Mouse (Mus musculus): ENCODE measurements around the gene Aarsd1. TPM values are rescaled to one million over a fixed set of nuclear protein-coding genes. Genes with fewer than 3 reads are reported as not detected.
"Not testable (repeated sequence)": the region's sequence is repeated elsewhere in the genome, so short reads cannot be mapped to it uniquely, and the experiment has no call there.

Aarsd1 gene
- 35.4 and 45.9 TPM in 2 replicates for polyA plus RNA-seq (2015; fragmentation: Nextera tagmentation; extraction: Ambion mirVana)

DNA sequence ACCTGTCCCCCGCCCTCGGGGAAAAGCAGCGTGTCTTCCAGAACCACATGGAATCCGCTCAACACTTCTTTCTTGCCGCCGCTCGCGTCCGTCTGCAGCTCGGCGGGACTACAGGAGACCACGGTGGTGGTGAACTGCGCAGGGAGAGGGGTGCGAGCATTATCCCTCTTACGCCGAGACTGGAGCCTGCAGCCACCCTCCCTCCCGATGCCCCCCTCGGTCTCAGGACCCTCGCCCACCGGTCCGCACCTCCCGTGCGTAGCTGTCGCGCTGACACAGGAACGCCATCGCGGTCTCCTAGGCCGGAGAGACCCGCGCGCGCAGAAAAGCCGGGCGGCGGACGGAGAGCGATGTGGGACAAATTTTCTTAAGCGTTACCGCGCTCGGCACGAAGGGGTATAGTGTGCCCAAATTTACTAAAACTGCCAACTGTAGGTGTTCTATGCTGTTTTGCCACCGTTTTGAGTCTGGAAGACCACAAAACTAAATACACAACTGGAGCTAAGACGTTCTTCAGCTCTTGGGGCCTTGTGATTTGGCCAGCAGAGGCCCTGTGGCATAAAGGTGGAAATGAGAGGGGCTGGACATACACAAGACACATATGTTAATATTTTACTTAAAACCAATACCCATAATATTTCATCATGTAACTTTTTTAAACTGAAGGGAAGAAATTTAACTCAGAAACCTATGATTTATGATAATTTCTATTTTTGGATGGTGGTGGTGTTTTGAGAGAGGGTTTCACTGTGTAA, at the start of gene Aarsd1:
Gene Aarsd1, minus strand, starts transcription at position 515 of the 755 bp plus-strand sequence.
- Histone ChIP-seq H3K9me3 (no peaks in the 10 kb centered on the region), H3K4me1 (peaks cover 18% of the 10 kb centered on the region), H3K4me3 (peak within 1 kb of the TSS; percentile 90), H3K27ac (replicated peaks) (peak within 1 kb of the TSS; percentile 73), H3K27me3 (replicated peaks) (no peaks in the 10 kb centered on the region), H3K36me3 (peaks cover 52% of the 10 kb centered on the region), H3K9ac (peak within 1 kb of the TSS; percentile 91), H3K4me2 (peak within 1 kb of the TSS; percentile 93)
- ATAC-seq (ENCODE audit: extremely low read depth, insufficient number of reproducible peaks, low FRiP score, low TSS enrichment) = peak; percentile 44; the same call in 1 of the 2 replicates
- whole genome bisulfite sequencing = under 1% methylated on average over 45 of the region's 45 CpGs

DNA sequence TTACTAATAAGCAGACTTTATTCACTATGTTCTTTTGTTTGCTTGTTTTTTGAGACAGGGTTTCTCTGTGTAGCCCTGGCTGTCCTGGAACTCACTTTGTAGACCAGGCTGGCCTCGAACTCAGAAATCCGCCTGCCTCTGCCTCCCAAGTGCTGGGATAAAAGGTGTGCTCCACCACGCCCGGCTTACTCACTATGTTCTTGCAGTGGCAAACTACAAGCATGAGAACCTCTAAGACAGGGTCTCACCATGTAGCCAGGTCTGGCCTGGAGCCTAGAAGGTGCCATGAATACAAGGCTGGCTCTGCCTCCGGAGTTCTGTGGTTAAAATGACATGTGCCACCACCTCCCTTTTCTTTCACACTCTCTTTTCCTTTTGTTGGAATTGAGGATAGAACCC, 49.1 kb upstream of the Aarsd1 start:
- H3K9ac ChIP-seq = peak overlapping the region; percentile 91
- not testable (repeated sequence) for ATAC-seq (ENCODE audit: extremely low read depth, insufficient number of reproducible peaks, low FRiP score, low TSS enrichment)

DNA sequence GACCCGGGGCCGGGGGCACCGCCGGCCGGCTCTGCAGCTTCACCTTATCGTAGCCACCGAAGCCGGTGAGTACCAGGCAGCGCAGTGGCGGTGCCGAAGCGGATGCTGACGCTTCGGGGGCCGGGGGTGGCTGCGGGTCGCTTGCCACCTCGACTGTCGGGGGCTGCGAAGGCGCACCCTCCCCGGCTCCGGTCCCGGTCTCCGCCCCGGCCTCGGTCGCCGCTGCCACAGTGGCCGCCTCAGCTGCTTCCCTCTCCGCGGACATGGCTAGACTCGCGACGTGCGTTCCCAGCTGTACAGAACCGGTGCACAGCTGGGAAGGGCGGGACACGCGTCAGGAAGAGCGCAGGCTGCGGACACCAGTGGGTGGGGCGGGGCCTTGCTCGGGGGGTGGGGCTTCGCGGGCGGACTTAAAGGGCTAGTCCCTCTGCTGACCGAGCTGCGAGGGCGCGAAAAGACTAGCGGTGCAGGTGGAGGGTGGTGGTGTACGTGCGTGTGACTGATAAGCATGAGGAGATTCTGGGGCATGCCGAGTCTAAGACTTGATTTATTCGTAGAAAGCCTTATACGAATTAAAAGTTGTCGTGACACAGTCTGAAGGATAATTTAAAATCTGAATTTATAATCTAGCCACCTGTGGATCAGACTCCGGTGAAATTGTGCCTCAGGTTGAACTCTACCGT, 48.6 kb upstream of the Aarsd1 start, which contains the start of gene Vat1:
Gene Vat1, minus strand, starts transcription at position 362 of the 683 bp plus-strand sequence.
- Histone ChIP-seq H3K27me3 (replicated peaks) (no peaks in the 10 kb centered on the region), H3K27ac (replicated peaks) (peak within 1 kb of the TSS; percentile 87), H3K9me3 (no peaks in the 10 kb centered on the region), H3K9ac (peak within 1 kb of the TSS; percentile 91), H3K4me2 (peak within 1 kb of the TSS; percentile 93), H3K4me1 (peaks cover 61% of the 10 kb centered on the region), H3K36me3 (peaks cover 20% of the 10 kb centered on the region), H3K4me3 (peak within 1 kb of the TSS; percentile 92)
- 1% methylated on average over 58 of the region's 60 CpGs for WGBS
- ATAC-seq (ENCODE audit: extremely low read depth, insufficient number of reproducible peaks, low FRiP score, low TSS enrichment) = peak; percentile 73

More for the DNA sequence above, 49.1 kb upstream of the Aarsd1 start:
- peaks cover 62% of the 10 kb centered on the region for H3K4me1 ChIP-seq
- 53% methylated on average over 5 of the region's 5 CpGs for WGBS
- H3K36me3 ChIP-seq = peaks cover 19% of the 10 kb centered on the region
- not testable (repeated sequence) for H3K9me3 ChIP-seq; H3K27me3 ChIP-seq (replicated peaks); H3K27ac ChIP-seq (replicated peaks)
- peak overlapping the region; percentile 93 for H3K4me2 ChIP-seq
- peak overlapping the region; percentile 92 for H3K4me3 ChIP-seq

DNA sequence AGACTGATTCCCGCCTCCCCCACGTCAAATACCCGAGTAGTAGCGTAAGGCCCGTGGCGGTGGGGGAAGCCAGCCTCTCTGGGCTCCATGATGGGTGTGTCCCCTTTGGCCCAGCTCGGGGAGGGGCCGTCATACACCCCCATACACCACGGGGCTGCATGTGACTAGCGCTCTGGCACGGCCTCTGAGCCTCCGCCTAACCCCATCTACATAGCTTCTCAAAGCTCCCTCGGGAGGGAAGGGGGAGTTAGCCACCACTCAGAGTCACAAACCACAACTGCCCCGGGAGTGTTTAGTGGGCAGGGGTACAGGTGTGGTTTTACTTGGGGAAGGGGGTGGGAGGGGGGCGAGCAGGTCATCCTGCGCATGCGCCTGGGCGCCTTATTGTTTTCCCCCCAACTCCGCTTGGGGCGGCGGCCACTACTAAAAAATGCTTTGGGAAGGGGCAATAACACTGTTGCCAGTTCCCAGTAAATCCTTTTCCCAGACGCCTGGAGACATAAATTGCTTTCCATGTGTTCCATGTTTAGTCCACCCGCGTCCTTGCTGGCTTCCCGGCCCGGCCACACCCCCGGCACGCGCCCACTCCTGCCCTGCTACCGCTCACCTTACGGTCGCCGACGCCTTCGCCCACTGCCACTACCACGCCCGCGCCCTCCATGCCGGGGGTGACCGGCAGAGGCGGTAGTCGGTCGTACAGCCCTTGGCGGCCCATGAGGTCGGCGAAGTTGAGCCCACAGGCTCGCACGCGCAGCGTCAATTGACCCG, 47.9 kb upstream of the Aarsd1 start:
- Histone ChIP-seq H3K4me1 (peaks cover 61% of the 10 kb centered on the region), H3K27ac (replicated peaks) (peak overlapping the region; percentile 87), H3K9ac (peak overlapping the region; percentile 91), H3K4me2 (peak overlapping the region; percentile 93), H3K9me3 (no peaks in the 10 kb centered on the region), H3K4me3 (peak overlapping the region; percentile 92), H3K27me3 (replicated peaks) (no peaks in the 10 kb centered on the region), H3K36me3 (peaks cover 26% of the 10 kb centered on the region)
- under 1% methylated on average over 51 of the region's 51 CpGs for WGBS
- peak; percentile 43 for ATAC-seq (ENCODE audit: extremely low read depth, insufficient number of reproducible peaks, low FRiP score, low TSS enrichment)

DNA sequence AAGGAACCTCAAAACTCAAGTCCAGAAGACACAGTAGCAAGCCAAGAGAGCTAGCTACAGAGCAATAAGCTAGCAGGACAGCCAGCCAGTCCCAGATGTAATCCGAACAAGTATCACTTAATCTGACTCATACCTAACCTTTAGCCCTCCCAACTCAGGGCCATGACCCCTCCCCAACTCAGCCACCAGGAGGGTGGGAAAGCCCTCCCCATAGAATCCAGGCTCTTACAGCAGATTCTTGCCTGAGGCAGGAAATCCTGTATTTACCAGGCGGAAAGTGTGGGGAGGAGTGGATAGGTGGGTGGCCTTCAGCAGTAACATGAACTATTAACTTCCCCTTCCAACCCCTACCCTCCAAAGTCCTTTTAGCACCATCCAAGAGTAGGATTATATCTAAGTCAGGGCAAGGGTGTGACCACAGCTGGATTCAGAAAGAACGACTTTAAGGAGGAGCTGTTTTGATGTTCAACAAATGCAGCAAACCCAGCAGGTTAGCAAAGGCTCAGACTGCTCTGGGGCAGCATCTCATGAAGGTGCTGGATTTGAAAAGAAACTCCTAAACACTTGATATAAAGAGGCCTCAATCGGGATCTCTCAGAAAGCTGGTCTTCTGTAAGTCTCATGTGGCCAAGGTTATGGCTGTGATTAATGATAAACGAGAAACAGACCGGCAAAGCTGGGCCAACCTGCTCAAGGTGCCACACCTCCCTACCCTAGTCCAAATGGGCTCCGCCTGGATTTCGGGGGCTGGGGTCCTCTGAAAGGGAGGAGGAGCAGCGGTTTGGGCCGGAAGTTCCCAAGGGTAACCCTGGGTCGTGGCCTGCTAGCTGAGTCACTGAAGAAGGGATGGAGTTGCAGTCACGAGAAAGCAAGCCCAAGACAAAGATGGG, 47.0 kb upstream of the Aarsd1 start, which contains the start of gene Rnd2:
Gene Rnd2, plus strand, starts transcription at position 789 of the 890 bp plus-strand sequence.
- 12% methylated on average over 12 of the region's 12 CpGs for WGBS
- H3K4me1 ChIP-seq = peaks cover 57% of the 10 kb centered on the region
- peak within 1 kb of the TSS; percentile 91 for H3K9ac ChIP-seq
- H3K4me2 ChIP-seq = peak within 1 kb of the TSS; percentile 93
- no peaks in the 10 kb centered on the region for H3K9me3 ChIP-seq
- H3K4me3 ChIP-seq = peak within 1 kb of the TSS; percentile 92
- no peak for ATAC-seq (ENCODE audit: extremely low read depth, insufficient number of reproducible peaks, low FRiP score, low TSS enrichment)
- H3K27me3 ChIP-seq (replicated peaks) = no peaks in the 10 kb centered on the region
- H3K27ac ChIP-seq (replicated peaks) = peak within 1 kb of the TSS; percentile 87
- H3K36me3 ChIP-seq = peaks cover 35% of the 10 kb centered on the region

DNA sequence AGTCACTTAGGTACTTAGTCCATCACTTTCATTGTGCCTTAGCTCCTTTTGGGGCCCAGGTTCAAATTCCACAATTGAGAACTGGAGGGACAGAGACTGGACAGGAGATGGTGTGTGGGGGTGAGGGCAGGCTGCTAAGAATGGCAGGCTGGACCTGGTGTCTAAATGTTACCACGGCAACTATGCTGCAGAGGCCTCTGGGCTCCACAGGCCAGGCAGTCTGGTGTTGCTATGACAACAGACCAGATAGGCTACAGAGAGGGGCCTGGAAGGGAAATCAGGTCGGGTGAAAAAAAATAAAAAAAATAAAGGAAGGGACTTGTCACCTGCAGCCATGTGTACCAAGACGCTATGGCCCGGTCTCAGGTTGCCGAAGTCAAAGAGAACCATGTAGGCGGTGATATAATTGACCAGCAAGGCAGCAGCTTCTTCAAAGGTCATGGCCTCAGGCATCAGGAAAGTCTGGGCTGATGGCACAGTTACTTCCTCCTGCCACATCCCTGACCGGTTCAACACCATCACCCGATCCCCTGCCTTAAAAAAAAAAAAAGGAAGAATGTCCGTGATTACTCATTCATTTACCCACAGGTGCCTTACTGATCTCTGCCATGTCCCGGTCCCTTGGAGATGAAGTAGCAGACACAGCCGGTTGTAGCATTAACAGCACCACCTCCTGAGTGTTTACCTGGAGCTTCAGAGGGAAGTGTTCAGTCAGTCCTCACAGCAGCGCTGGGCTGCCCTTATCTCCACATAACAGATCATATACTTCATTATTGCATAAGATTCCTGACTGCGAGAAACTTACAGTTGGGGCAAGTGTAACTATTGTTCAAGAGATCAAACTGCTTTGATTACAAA, 45.4 kb upstream of the Aarsd1 start:
- Histone ChIP-seq H3K4me2 (no peak overlapping the region), H3K27me3 (replicated peaks) (no peaks in the 10 kb centered on the region), H3K4me3 (no peak overlapping the region), H3K4me1 (peaks cover 47% of the 10 kb centered on the region), H3K36me3 (peaks cover 51% of the 10 kb centered on the region), H3K9me3 (no peaks in the 10 kb centered on the region), H3K27ac (replicated peaks) (no peak overlapping the region), H3K9ac (0 out of 2 replicates have a peak overlapping the region, but pooled peaks have one; percentile 3)
- ATAC-seq (ENCODE audit: extremely low read depth, insufficient number of reproducible peaks, low FRiP score, low TSS enrichment) = no peak
- WGBS = 43% methylated on average over 13 of the region's 13 CpGs

DNA sequence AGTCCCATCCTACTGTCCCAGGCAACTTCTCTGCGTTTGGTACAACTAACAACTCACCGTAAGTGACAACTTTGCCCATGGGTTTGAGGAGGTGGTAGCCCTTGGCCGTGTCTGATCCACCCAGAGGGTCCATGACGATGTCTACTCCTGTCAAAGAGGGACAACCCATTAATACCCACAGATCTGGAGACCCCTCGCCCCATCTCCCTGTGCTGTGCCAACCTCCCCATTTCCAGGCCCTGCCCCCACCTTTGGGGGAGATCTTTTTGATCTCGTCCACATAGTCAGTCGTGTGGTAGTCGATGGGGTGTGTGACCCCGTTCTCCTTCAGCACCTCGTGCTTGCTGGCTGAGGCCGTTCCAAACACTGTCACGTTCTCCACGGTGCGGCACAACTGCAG, 44.7 kb upstream of the Aarsd1 start:
- Histone ChIP-seq H3K4me2 (no peak overlapping the region), H3K36me3 (peaks cover 58% of the 10 kb centered on the region), H3K9ac (no peak overlapping the region), H3K4me3 (no peak overlapping the region), H3K27ac (replicated peaks) (no peak overlapping the region), H3K9me3 (no peaks in the 10 kb centered on the region), H3K4me1 (peaks cover 41% of the 10 kb centered on the region), H3K27me3 (replicated peaks) (no peaks in the 10 kb centered on the region)
- WGBS = 85% methylated on average over 14 of the region's 14 CpGs
- ATAC-seq (ENCODE audit: extremely low read depth, insufficient number of reproducible peaks, low FRiP score, low TSS enrichment) = no peak

DNA sequence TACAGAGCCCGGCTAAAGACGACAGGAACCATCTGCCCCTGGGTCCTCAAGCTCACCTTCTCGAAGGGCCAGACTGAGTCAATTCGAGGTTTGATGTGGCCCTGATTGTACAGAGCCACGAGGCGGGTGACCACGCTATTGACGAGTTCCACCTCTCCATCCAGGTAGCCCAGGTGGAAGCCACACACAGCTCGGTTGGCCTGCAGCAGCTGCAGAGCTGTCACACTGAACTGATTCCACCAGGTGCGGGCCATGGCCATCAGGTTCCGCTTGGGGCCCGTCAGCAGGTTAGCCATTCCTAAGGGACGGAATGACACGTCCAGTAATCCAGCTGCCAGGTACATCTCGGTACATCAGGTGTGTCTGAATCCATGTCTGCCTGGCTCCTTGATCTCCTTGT, 42.9 kb upstream of the Aarsd1 start:
- Histone ChIP-seq H3K9ac (no peak overlapping the region), H3K4me1 (peaks cover 31% of the 10 kb centered on the region), H3K4me3 (no peak overlapping the region), H3K9me3 (no peaks in the 10 kb centered on the region), H3K27ac (replicated peaks) (no peak overlapping the region), H3K36me3 (peaks cover 64% of the 10 kb centered on the region), H3K27me3 (replicated peaks) (no peaks in the 10 kb centered on the region), H3K4me2 (no peak overlapping the region)
- ATAC-seq (ENCODE audit: extremely low read depth, insufficient number of reproducible peaks, low FRiP score, low TSS enrichment) = no peak
- 81% methylated on average over 15 of the region's 15 CpGs for WGBS

DNA sequence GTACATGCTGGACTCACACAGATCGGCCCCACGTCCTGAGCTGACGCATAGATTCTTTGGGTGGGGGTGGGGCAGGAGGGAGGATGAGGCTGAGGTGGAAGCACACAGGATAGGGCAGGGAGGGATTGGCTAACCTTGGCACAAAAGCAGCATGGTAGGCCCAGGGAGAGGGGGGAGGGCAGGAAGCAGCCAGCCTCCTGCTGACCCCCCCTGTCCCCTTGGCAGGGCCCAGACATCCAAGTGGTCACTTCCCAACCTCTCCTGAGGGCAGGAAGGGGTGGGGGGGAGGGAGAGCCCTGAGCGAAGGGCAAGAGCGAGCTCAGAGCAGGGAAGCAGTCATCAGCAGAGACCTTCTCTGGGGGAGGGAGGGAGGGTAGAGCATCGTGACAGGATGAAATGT, 42.3 kb upstream of the Aarsd1 start:
- Histone ChIP-seq H3K9me3 (no peaks in the 10 kb centered on the region), H3K4me1 (peaks cover 29% of the 10 kb centered on the region), H3K4me2 (no peak overlapping the region), H3K27ac (replicated peaks) (no peak overlapping the region), H3K36me3 (peaks cover 64% of the 10 kb centered on the region), H3K4me3 (no peak overlapping the region), H3K9ac (no peak overlapping the region), H3K27me3 (replicated peaks) (no peaks in the 10 kb centered on the region)
- no peak for ATAC-seq (ENCODE audit: extremely low read depth, insufficient number of reproducible peaks, low FRiP score, low TSS enrichment)
- 37% methylated on average over 6 of the region's 6 CpGs for WGBS

DNA sequence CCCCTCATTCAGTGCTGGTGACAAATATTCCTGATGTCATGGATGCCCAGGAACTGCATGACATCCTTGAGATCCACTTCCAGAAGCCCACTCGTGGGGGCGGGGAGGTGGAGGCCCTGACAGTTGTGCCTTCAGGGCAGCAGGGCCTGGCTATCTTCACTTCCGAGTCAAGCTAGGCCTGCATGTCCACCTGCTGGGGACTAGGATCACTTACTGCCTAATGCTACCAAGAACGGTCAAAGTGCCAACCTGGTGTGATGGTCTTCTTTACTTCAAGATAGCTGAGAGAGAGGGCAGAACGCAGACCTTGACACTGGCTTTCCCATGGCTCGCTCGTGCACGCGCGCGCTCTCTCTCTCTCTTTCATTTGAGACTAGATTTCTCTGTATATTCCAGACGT, 40.8 kb upstream of the Aarsd1 start:
- Histone ChIP-seq H3K9ac (no peak overlapping the region), H3K36me3 (peaks cover 64% of the 10 kb centered on the region), H3K9me3 (no peaks in the 10 kb centered on the region), H3K4me1 (peaks cover 17% of the 10 kb centered on the region), H3K27ac (replicated peaks) (no peak overlapping the region), H3K27me3 (replicated peaks) (no peaks in the 10 kb centered on the region), H3K4me3 (no peak overlapping the region), H3K4me2 (no peak overlapping the region)
- no peak for ATAC-seq (ENCODE audit: extremely low read depth, insufficient number of reproducible peaks, low FRiP score, low TSS enrichment)
- 81% methylated on average over 12 of the region's 12 CpGs for WGBS
